Mouse (Mus musculus): ENCODE data around the gene Pank3.
"Not testable (repeated sequence)": the region's sequence is repeated elsewhere in the genome, so short reads cannot be mapped to it uniquely, and the experiment has no call there.

Gene Pank3

GRCm38 (mm10) chr11:35776452-35776851 lies 7.2 kb downstream of the Pank3 start:
- DNase-seq (ENCODE audit: low read depth, low spot score): peak; percentile 29

- no peak for DNase-seq (ENCODE audit: low read depth, low spot score)
Observed at GRCm38 (mm10) chr11:35780336-35780735, 11.1 kb downstream of the Pank3 start.

GRCm38 (mm10) chr11:35782444-35782843 lies 13.2 kb downstream of the Pank3 start:
- DNase-seq (ENCODE audit: low read depth, low spot score): no peak

- no peak for DNase-seq (ENCODE audit: low read depth, low spot score)
Observed at GRCm38 (mm10) chr11:35783038-35783437, 13.8 kb downstream of the Pank3 start.

GRCm38 (mm10) chr11:35784002-35784401 lies 14.7 kb downstream of the Pank3 start:
- DNase-seq (ENCODE audit: low read depth, low spot score): no peak

GRCm38 (mm10) chr11:35784537-35784936 lies 15.3 kb downstream of the Pank3 start:
- peak; percentile 31 for DNase-seq (ENCODE audit: low read depth, low spot score)

GRCm38 (mm10) chr11:35788443-35788842 lies 19.2 kb downstream of the Pank3 start:
- DNase-seq (ENCODE audit: low read depth, low spot score): no peak

- DNase-seq (ENCODE audit: low read depth, low spot score): not testable (repeated sequence)
Observed at GRCm38 (mm10) chr11:35792800-35793199, 23.5 kb downstream of the Pank3 start.

- DNase-seq (ENCODE audit: low read depth, low spot score): no peak
Observed at GRCm38 (mm10) chr11:35797751-35798494, 28.6 kb downstream of the Pank3 start.

- DNase-seq (ENCODE audit: low read depth, low spot score): no peak
Observed at GRCm38 (mm10) chr11:35798495-35798820, 29.2 kb downstream of the Pank3 start.

GRCm38 (mm10) chr11:35798874-35799273 lies 29.6 kb downstream of the Pank3 start, which contains the start of gene Fbll1:
Gene Fbll1, minus strand, starts transcription at chr11:35798884.
- peak; percentile 53 for DNase-seq (ENCODE audit: low read depth, low spot score)

GRCm38 (mm10) chr11:35801332-35801731 lies 32.0 kb downstream of the Pank3 start:
- DNase-seq (ENCODE audit: low read depth, low spot score): no peak

- no peak for DNase-seq (ENCODE audit: low read depth, low spot score)
Observed at GRCm38 (mm10) chr11:35811458-35811857, 42.2 kb downstream of the Pank3 start.

GRCm38 (mm10) chr11:35816316-35816715 lies 47.0 kb downstream of the Pank3 start:
- peak; percentile 39 for DNase-seq (ENCODE audit: low read depth, low spot score)

GRCm38 (mm10) chr11:35827714-35828113 lies 58.4 kb downstream of the Pank3 start:
- no peak for DNase-seq (ENCODE audit: low read depth, low spot score)

GRCm38 (mm10) chr11:35832139-35832538 lies 62.9 kb downstream of the Pank3 start:
- peak; percentile 33 for DNase-seq (ENCODE audit: low read depth, low spot score)

- peak; percentile 5 for DNase-seq (ENCODE audit: low read depth, low spot score)
Observed at GRCm38 (mm10) chr11:35833270-35833669, 64.0 kb downstream of the Pank3 start.

- DNase-seq (ENCODE audit: low read depth, low spot score): peak; percentile 97
Observed at GRCm38 (mm10) chr11:35834022-35834760, 64.9 kb downstream of the Pank3 start, which contains the start of gene Rars. Gene Rars, minus strand, starts transcription at chr11:35834506.

- peak; percentile 92 for DNase-seq (ENCODE audit: low read depth, low spot score)
Observed at GRCm38 (mm10) chr11:35837156-35838126, 68.2 kb downstream of the Pank3 start.

- peak; percentile 96 for DNase-seq (ENCODE audit: low read depth, low spot score)
Observed at GRCm38 (mm10) chr11:35838345-35839338, 69.4 kb downstream of the Pank3 start.
